Mouse (Mus musculus) brain, embryonic 14.5 days (tissue): Measurements from ENCODE around the gene Pcnt.

Experiments used
- CTCF ChIP-seq: fragments of 200-500 bp; IDR thresholded peaks from 2 replicates; pipeline ENCODE4 v1.5.1; 2012; ENCODE audit warnings: inconsistent platforms, mild to moderate bottlenecking, moderate library complexity, borderline replicate concordance; ENCODE audit not compliant: insufficient read depth, insufficient read length; ENCODE audit errors: extremely low read depth
- POLR2A ChIP-seq: fragments of 200-500 bp; IDR thresholded peaks from 2 replicates; pipeline ENCODE4 v1.6.1; 2012; ENCODE audit warnings: mild to moderate bottlenecking, inconsistent platforms, borderline replicate concordance; ENCODE audit not compliant: poor library complexity, insufficient read depth, insufficient read length, severe bottlenecking; ENCODE audit errors: extremely low read depth

- TF ChIP-seq CTCF (no peak), POLR2A (no peak)
Observed at GRCm38 (mm10) chr10:76481480-76481879, 38.9 kb upstream of the Pcnt start.
